Mouse (Mus musculus) limb, embryonic 14.5 days (tissue): ENCODE measurements at regions not wholly inside any gene's neighbourhood (a gene's known extent, or its start where the extent isn't known, plus 50 kb on each side); places are given as distances from the start of the nearest gene placed in this dataset.

Experiments
- ATAC-seq: fragments of 200-750 bp; cut with Nextera tagmentation; 2 replicates; pipeline ENCODE4 v1.8.0; 2017; ENCODE audit warnings: low read depth, moderate number of reproducible peaks, moderate TSS enrichment; ENCODE audit not compliant: low FRiP score
- DNase-seq: peaks from one replicate; pipeline ENCODE4 v3.0.0-alpha.2; 2015; ENCODE audit warnings: low spot score
- H3K27ac ChIP-seq: fragments of 300-500 bp; sonication (generic); replicated peaks from 2 replicates; pipeline ENCODE4 v1.5.1; 2014; ENCODE audit warnings: low read depth, mild to moderate bottlenecking, low read length, moderate library complexity, mixed read lengths
- H3K27me3 ChIP-seq: fragments of 300-500 bp; sonication (generic); 2 replicates; pipeline ENCODE4 v1.6.1; 2014; ENCODE audit warnings: low read length, mixed read lengths; ENCODE audit not compliant: control insufficient read depth, insufficient read depth
- H3K36me3 ChIP-seq: fragments of 300-500 bp; sonication (generic); 2 replicates; pipeline ENCODE4 v1.6.1; 2014; ENCODE audit warnings: mild to moderate bottlenecking, low read length, moderate library complexity, mixed read lengths; ENCODE audit not compliant: control insufficient read depth, insufficient read depth
- H3K4me1 ChIP-seq: fragments of 300-500 bp; sonication (generic); 2 replicates; pipeline ENCODE4 v1.6.1; 2014; ENCODE audit warnings: antibody characterized with exemption, low read length, mixed read lengths; ENCODE audit not compliant: control insufficient read depth, insufficient read depth
- H3K4me2 ChIP-seq: fragments of 300-500 bp; sonication (generic); replicated peaks from 2 replicates; pipeline ENCODE4 v1.6.1; 2014; ENCODE audit warnings: low read depth, mild to moderate bottlenecking, low read length, moderate library complexity; ENCODE audit not compliant: severe bottlenecking
- H3K4me3 ChIP-seq: fragments of 300-500 bp; sonication (generic); replicated peaks from 2 replicates; pipeline ENCODE4 v1.5.1; 2014; ENCODE audit warnings: low read length
- H3K9ac ChIP-seq: fragments of 300-500 bp; sonication (generic); 2 replicates; pipeline ENCODE4 v1.6.1; 2014; ENCODE audit warnings: mild to moderate bottlenecking, low read depth, low read length, moderate library complexity; ENCODE audit not compliant: severe bottlenecking
- H3K9me3 ChIP-seq: fragments of 300-500 bp; sonication (generic); 2 replicates; pipeline ENCODE4 v1.6.1; 2016; ENCODE audit warnings: low read length; ENCODE audit not compliant: control insufficient read depth
- POLR2A ChIP-seq: fragments of 200-500 bp; IDR thresholded peaks from 2 replicates; pipeline ENCODE4 v1.8.0; 2012; ENCODE audit warnings: inconsistent platforms, mild to moderate bottlenecking, moderate library complexity, borderline replicate concordance; ENCODE audit not compliant: insufficient read depth, insufficient read length; ENCODE audit errors: extremely low read depth
- WGBS: fragments of 180-500 bp; shearing (Covaris S2); extraction: QIAGEN DNeasy Blood & Tissue Kit; methylation state at CpG from one replicate; pipeline ENCODE4 v1.1.7; 2014; 5-methylcytosine and 5-hydroxymethylcytosine counted together

- DNase-seq (no peak), ATAC-seq (no peak)
- Histone ChIP-seq H3K27ac (no peak overlapping the region), H3K9ac (no peak overlapping the region), H3K4me3 (no peak overlapping the region), H3K27me3 (no peaks in the 10 kb centered on the region), H3K4me2 (no peak overlapping the region), H3K36me3 (no peaks in the 10 kb centered on the region), H3K9me3 (peaks cover 8% of the 10 kb centered on the region), H3K4me1 (no peaks in the 10 kb centered on the region)
- WGBS: 86% methylated on average over 3 of the region's 3 CpGs
- no peak for TF ChIP-seq POLR2A
Measured at GRCm38 (mm10) chr10:43783304-43783703, 118.2 kb downstream of the Qrsl1 start.

GRCm38 (mm10) chr10:43790780-43791179 is 110.8 kb downstream of the Qrsl1 start:
- TF ChIP-seq POLR2A: no peak
- ATAC-seq: no peak
- WGBS: 90% methylated on average over 4 of the region's 4 CpGs

GRCm38 (mm10) chr10:43791525-43792021 is 110.0 kb downstream of the Qrsl1 start:
- WGBS: 86% methylated on average over 4 of the region's 4 CpGs
- Histone ChIP-seq H3K27ac (no peak overlapping the region), H3K27me3 (no peaks in the 10 kb centered on the region)

More at GRCm38 (mm10) chr10:43790780-43791179, 110.8 kb downstream of the Qrsl1 start:
- Histone ChIP-seq H3K4me1 (no peaks in the 10 kb centered on the region), H3K27ac (no peak overlapping the region), H3K36me3 (no peaks in the 10 kb centered on the region), H3K4me2 (no peak overlapping the region), H3K9me3 (no peaks in the 10 kb centered on the region), H3K9ac (no peak overlapping the region), H3K27me3 (no peaks in the 10 kb centered on the region), H3K4me3 (no peak overlapping the region)
- no peak for DNase-seq

GRCm38 (mm10) chr10:43792618-43793017 is 108.9 kb downstream of the Qrsl1 start:
- Histone ChIP-seq H3K9ac (no peak overlapping the region), H3K9me3 (no peaks in the 10 kb centered on the region), H3K4me3 (no peak overlapping the region), H3K4me1 (no peaks in the 10 kb centered on the region), H3K27ac (no peak overlapping the region), H3K4me2 (no peak overlapping the region), H3K27me3 (no peaks in the 10 kb centered on the region), H3K36me3 (no peaks in the 10 kb centered on the region)
- 90% methylated on average over 3 of the region's 3 CpGs for WGBS
- TF ChIP-seq POLR2A: no peak
- DNase-seq (no peak), ATAC-seq (no peak)

More at GRCm38 (mm10) chr10:43791525-43792021, 110.0 kb downstream of the Qrsl1 start:
- Histone ChIP-seq H3K4me2 (no peak overlapping the region), H3K9ac (no peak overlapping the region), H3K4me3 (no peak overlapping the region), H3K4me1 (no peaks in the 10 kb centered on the region), H3K36me3 (no peaks in the 10 kb centered on the region), H3K9me3 (no peaks in the 10 kb centered on the region)
- ATAC-seq (no peak), DNase-seq (no peak)
- no peak for TF ChIP-seq POLR2A

- H3K4me1 ChIP-seq: no peaks in the 10 kb centered on the region
- no peak overlapping the region for H3K9ac ChIP-seq
- WGBS: 78% methylated on average over 9 of the region's 9 CpGs
- H3K27me3 ChIP-seq: no peaks in the 10 kb centered on the region
- DNase-seq (no peak), ATAC-seq (no peak)
- TF ChIP-seq POLR2A: no peak
- no peaks in the 10 kb centered on the region for H3K36me3 ChIP-seq
- H3K4me2 ChIP-seq: no peak overlapping the region
- no peaks in the 10 kb centered on the region for H3K9me3 ChIP-seq
- no peak overlapping the region for H3K4me3 ChIP-seq
- H3K27ac ChIP-seq: no peak overlapping the region
Measured at GRCm38 (mm10) chr10:43794587-43794986, 107.0 kb downstream of the Qrsl1 start.

GRCm38 (mm10) chr10:43800077-43800476 is 101.5 kb downstream of the Qrsl1 start:
- Histone ChIP-seq H3K4me2 (no peak overlapping the region), H3K27me3 (no peaks in the 10 kb centered on the region), H3K27ac (no peak overlapping the region), H3K4me1 (no peaks in the 10 kb centered on the region), H3K9me3 (no peaks in the 10 kb centered on the region), H3K36me3 (no peaks in the 10 kb centered on the region), H3K4me3 (no peak overlapping the region), H3K9ac (no peak overlapping the region)
- no peak for DNase-seq
- no peak for ATAC-seq
- no peak for TF ChIP-seq POLR2A
- WGBS: 65% methylated on average over 3 of the region's 3 CpGs
